In genomic region chr5:136084144-136084881, GRCm38 (mm10) we compare ENCODE assay signal across 8 mouse cellular contexts. TPM values are rescaled to one million over a fixed set of nuclear protein-coding genes. Genes with fewer than 3 reads are reported as not detected.
A peak's percentile ranks its signal among the peaks of the same experiment; 100 is the strongest.
DNase-seq lines count a peak whose midpoint lies in the region; ATAC-seq and TF ChIP-seq lines count a peak whose summit lies in the region.

No protein-coding gene starts in this region.

- ATAC-seq in lung, embryonic 14.5 days (ENCODE audit: insufficient read depth), result peak; percentile 29; the same call in 1 of the 2 replicates
- no peak; the same call in 1 of the 2 replicates for ATAC-seq in forebrain, postnatal 0 days
- 0 out of 2 replicates have a peak, but pooled peaks have one; percentile 19 for ATAC-seq in liver, postnatal 0 days
- ATAC-seq in stomach, embryonic 15.5 days (ENCODE audit: insufficient read depth, low FRiP score, low read depth), result no peak; the same call in 1 of the 2 replicates

- peak overlapping the region; percentile 49 for H3K9ac ChIP-seq in lung, embryonic 14.5 days
- peak overlapping the region; percentile 57 for H3K9ac ChIP-seq in forebrain, postnatal 0 days
- peak overlapping the region; percentile 62 for H3K9ac ChIP-seq in liver, postnatal 0 days (replicated peaks)
- peak overlapping the region; percentile 50 for H3K9ac ChIP-seq in stomach, embryonic 15.5 days

- H3K36me3 ChIP-seq in lung, embryonic 14.5 days (ENCODE audit: insufficient read depth), result no peaks in the 10 kb centered on the region
- no peaks in the 10 kb centered on the region for H3K36me3 ChIP-seq in forebrain, postnatal 0 days (ENCODE audit: insufficient read depth)
- no peaks in the 10 kb centered on the region for H3K36me3 ChIP-seq in liver, postnatal 0 days (replicated peaks; ENCODE audit: insufficient read depth, low read length)
- no peaks in the 10 kb centered on the region for H3K36me3 ChIP-seq in stomach, embryonic 15.5 days

- H3K4me1 ChIP-seq in lung, embryonic 14.5 days (ENCODE audit: insufficient read depth), result peaks cover 5% of the 10 kb centered on the region
- peaks cover 3% of the 10 kb centered on the region; the same call in 1 of the 2 replicates for H3K4me1 ChIP-seq in forebrain, postnatal 0 days (ENCODE audit: insufficient read depth)
- H3K4me1 ChIP-seq in liver, postnatal 0 days (ENCODE audit: insufficient read depth), result peaks cover 9% of the 10 kb centered on the region
- H3K4me1 ChIP-seq in stomach, embryonic 15.5 days, result peaks cover 15% of the 10 kb centered on the region

- no peak overlapping the region for H3K27ac ChIP-seq in lung, embryonic 14.5 days (ENCODE audit: low read depth)
- no peak overlapping the region for H3K27ac ChIP-seq in forebrain, postnatal 0 days (ENCODE audit: low read depth, low read length)
- H3K27ac ChIP-seq in liver, postnatal 0 days (ENCODE audit: low read depth), result 0 out of 2 replicates have a peak overlapping the region, but pooled peaks have one; percentile 16
- no peak overlapping the region for H3K27ac ChIP-seq in stomach, embryonic 15.5 days

- peaks cover 18% of the 10 kb centered on the region for H3K27me3 ChIP-seq in lung, embryonic 14.5 days (ENCODE audit: insufficient read depth, low read length)
- 0 out of 2 replicates have a peak, but pooled peaks cover 11% of the 10 kb centered on the region for H3K27me3 ChIP-seq in forebrain, postnatal 0 days (ENCODE audit: insufficient read depth, low read length)
- H3K27me3 ChIP-seq in liver, postnatal 0 days (ENCODE audit: insufficient read depth, low read length), result peaks cover 13% of the 10 kb centered on the region
- no peaks in the 10 kb centered on the region for H3K27me3 ChIP-seq in stomach, embryonic 15.5 days (replicated peaks)

- no peak for TF ChIP-seq EP300 in liver, postnatal 0 days (IDR thresholded peaks at IDR 0.05; ENCODE audit: low read depth)

- peak; percentile 55 for DNase-seq in adrenal gland, adult 2 months
- DNase-seq in adrenal gland, postnatal 4 days (ENCODE audit: low spot score in 2 of 2), result no peak
- DNase-seq in lung, embryonic 14.5 days, result no peak
- DNase-seq in lung, postnatal 25 days (ENCODE audit: low spot score), result no peak
- DNase-seq in forebrain, postnatal 0 days, result no peak
- no peak for DNase-seq in liver, postnatal 0 days
- no peak for DNase-seq in spleen, adult 12 weeks (ENCODE audit: low spot score)

- no peaks in the 10 kb centered on the region for H3K9me3 ChIP-seq in lung, embryonic 14.5 days (ENCODE audit: low read depth, low read length)
- no peaks in the 10 kb centered on the region for H3K9me3 ChIP-seq in forebrain, postnatal 0 days (ENCODE audit: low read length)
- no peaks in the 10 kb centered on the region for H3K9me3 ChIP-seq in liver, postnatal 0 days (ENCODE audit: low read length)
- no peaks in the 10 kb centered on the region for H3K9me3 ChIP-seq in stomach, embryonic 15.5 days

- H3K4me2 ChIP-seq in lung, embryonic 14.5 days, result peak overlapping the region; percentile 97
- H3K4me2 ChIP-seq in forebrain, postnatal 0 days (ENCODE audit: low read depth), result peak overlapping the region; percentile 98
- peak overlapping the region; percentile 98 for H3K4me2 ChIP-seq in liver, postnatal 0 days (ENCODE audit: low read depth, low read length)
- H3K4me2 ChIP-seq in stomach, embryonic 15.5 days, result peak overlapping the region; percentile 95

- TF ChIP-seq CTCF in lung, embryonic 14.5 days (IDR thresholded peaks at IDR 0.05; ENCODE audit: low read depth), result no peak
- TF ChIP-seq CTCF in forebrain, postnatal 0 days (IDR thresholded peaks at IDR 0.05; ENCODE audit: low read depth), result no peak
- TF ChIP-seq CTCF in liver, postnatal 0 days (IDR thresholded peaks at IDR 0.05; ENCODE audit: low read depth), result no peak

- 2% methylated on average over 23 of the region's 23 CpGs for WGBS in lung, embryonic 14.5 days
- WGBS in forebrain, postnatal 0 days, result 6% methylated on average over 23 of the region's 23 CpGs
- 5% methylated on average over 23 of the region's 23 CpGs for WGBS in liver, postnatal 0 days (ENCODE audit: insufficient replicate concordance)
- WGBS in stomach, embryonic 15.5 days, result 2% methylated on average over 23 of the region's 23 CpGs

- H3K4me3 ChIP-seq in lung, embryonic 14.5 days (ENCODE audit: low read depth, low read length), result peak overlapping the region; percentile 55
- peak overlapping the region; percentile 58 for H3K4me3 ChIP-seq in forebrain, postnatal 0 days (ENCODE audit: low read depth, low read length)
- H3K4me3 ChIP-seq in liver, postnatal 0 days (ENCODE audit: low read depth, low read length), result peak overlapping the region; percentile 58
- peak overlapping the region; percentile 63 for H3K4me3 ChIP-seq in stomach, embryonic 15.5 days (replicated peaks)

RNA-seq across cellular contexts. Expression of gene Rasa4, which starts 0.6 kb away (rescaled TPM):
- total RNA-seq in adrenal gland, adult 2 months (2021), result 10 to 100 TPM; 10.5 to 14.7 TPM
- polyA plus RNA-seq in adrenal gland, adult 2 months (2012; rRNA removed), result 29.5 and 34.4 TPM in 2 replicates
- 10 to 100 TPM; 15.2 to 19.6 TPM for total RNA-seq in adrenal gland, postnatal 4 days (2021)
- polyA plus RNA-seq in lung, embryonic 14.5 days (2014; fragmentation: Nextera tagmentation; extraction: Ambion mirVana), result 4.2 and 4.4 TPM in 2 replicates
- total RNA-seq in forebrain, postnatal 0 days (2014; rRNA removed), result 8.5 and 11.5 TPM in 2 replicates
- 5.8 and 9.0 TPM in 2 replicates for polyA plus RNA-seq in forebrain, postnatal 0 days (2015; fragmentation: Nextera tagmentation; extraction: Ambion mirVana)
- 2.1 TPM in 2 replicates for polyA plus RNA-seq in liver, postnatal 0 days (2015; fragmentation: Nextera tagmentation; extraction: Ambion mirVana)
- 9.3 and 10.4 TPM in 2 replicates for polyA plus RNA-seq in stomach, embryonic 15.5 days (2015; fragmentation: Nextera tagmentation; extraction: Ambion mirVana)

RNA-seq across cellular contexts. Expression of gene Upk3bl, which starts 30.0 kb away (rescaled TPM):
- total RNA-seq in adrenal gland, adult 2 months (2021), result under 1 TPM in 1 of 2 experiments, not detected in 1; 0.35 TPM
- 0.30 TPM in 1 of 2 replicates, not detected in the other for polyA plus RNA-seq in adrenal gland, adult 2 months (2012; rRNA removed)
- under 1 TPM in 1 of 2 experiments, not detected in 1; 0.78 TPM for total RNA-seq in adrenal gland, postnatal 4 days (2021)
- 1.5 and 1.8 TPM in 2 replicates for polyA plus RNA-seq in lung, embryonic 14.5 days (2014; fragmentation: Nextera tagmentation; extraction: Ambion mirVana)
- not detected in 2 replicates for total RNA-seq in forebrain, postnatal 0 days (2014; rRNA removed)
- not detected in 2 replicates for polyA plus RNA-seq in forebrain, postnatal 0 days (2015; fragmentation: Nextera tagmentation; extraction: Ambion mirVana)
- not detected in 2 replicates for polyA plus RNA-seq in liver, postnatal 0 days (2015; fragmentation: Nextera tagmentation; extraction: Ambion mirVana)
- 72.2 and 117 TPM in 2 replicates for polyA plus RNA-seq in stomach, embryonic 15.5 days (2015; fragmentation: Nextera tagmentation; extraction: Ambion mirVana)

RNA-seq across cellular contexts. Expression of gene Polr2j, which starts 32.1 kb away (rescaled TPM):
- total RNA-seq in adrenal gland, adult 2 months (2021), result 10 to 100 TPM; 88.6 to 94.3 TPM
- polyA plus RNA-seq in adrenal gland, adult 2 months (2012; rRNA removed), result 22.3 and 34.0 TPM in 2 replicates
- total RNA-seq in adrenal gland, postnatal 4 days (2021), result 10 to 100 TPM; 94.6 to 96.8 TPM
- 217 and 229 TPM in 2 replicates for polyA plus RNA-seq in lung, embryonic 14.5 days (2014; fragmentation: Nextera tagmentation; extraction: Ambion mirVana)
- 85.0 and 123 TPM in 2 replicates for total RNA-seq in forebrain, postnatal 0 days (2014; rRNA removed)
- polyA plus RNA-seq in forebrain, postnatal 0 days (2015; fragmentation: Nextera tagmentation; extraction: Ambion mirVana), result 237 and 318 TPM in 2 replicates
- 99.8 and 112 TPM in 2 replicates for polyA plus RNA-seq in liver, postnatal 0 days (2015; fragmentation: Nextera tagmentation; extraction: Ambion mirVana)
- 209 and 218 TPM in 2 replicates for polyA plus RNA-seq in stomach, embryonic 15.5 days (2015; fragmentation: Nextera tagmentation; extraction: Ambion mirVana)

RNA-seq across cellular contexts. Expression of gene Upk3b, which starts 46.0 kb away (rescaled TPM):
- 10 to 100 TPM in 1 of 2 experiments, 1 to 10 TPM in 1; 8.8 to 10.8 TPM for total RNA-seq in adrenal gland, adult 2 months (2021)
- 8.5 and 8.9 TPM in 2 replicates for polyA plus RNA-seq in adrenal gland, adult 2 months (2012; rRNA removed)
- 10 to 100 TPM; 14.2 to 15.0 TPM for total RNA-seq in adrenal gland, postnatal 4 days (2021)
- polyA plus RNA-seq in lung, embryonic 14.5 days (2014; fragmentation: Nextera tagmentation; extraction: Ambion mirVana), result 23.8 and 26.7 TPM in 2 replicates
- 0.19 TPM in 1 of 2 replicates, not detected in the other for total RNA-seq in forebrain, postnatal 0 days (2014; rRNA removed)
- not detected in 2 replicates for polyA plus RNA-seq in forebrain, postnatal 0 days (2015; fragmentation: Nextera tagmentation; extraction: Ambion mirVana)
- 4.0 and 4.7 TPM in 2 replicates for polyA plus RNA-seq in liver, postnatal 0 days (2015; fragmentation: Nextera tagmentation; extraction: Ambion mirVana)
- polyA plus RNA-seq in stomach, embryonic 15.5 days (2015; fragmentation: Nextera tagmentation; extraction: Ambion mirVana), result 30.3 and 37.0 TPM in 2 replicates

RNA-seq across cellular contexts. Expression of gene Lrwd1, which starts 51.6 kb away (rescaled TPM):
- 10 to 100 TPM in 1 of 2 experiments, 1 to 10 TPM in 1; 8.0 to 11.9 TPM for total RNA-seq in adrenal gland, adult 2 months (2021)
- 24.8 and 26.6 TPM in 2 replicates for polyA plus RNA-seq in adrenal gland, adult 2 months (2012; rRNA removed)
- 10 to 100 TPM; 17.6 to 21.0 TPM for total RNA-seq in adrenal gland, postnatal 4 days (2021)
- polyA plus RNA-seq in lung, embryonic 14.5 days (2014; fragmentation: Nextera tagmentation; extraction: Ambion mirVana), result 36.6 and 37.6 TPM in 2 replicates
- 30.0 and 33.3 TPM in 2 replicates for total RNA-seq in forebrain, postnatal 0 days (2014; rRNA removed)
- polyA plus RNA-seq in forebrain, postnatal 0 days (2015; fragmentation: Nextera tagmentation; extraction: Ambion mirVana), result 18.9 and 19.7 TPM in 2 replicates
- polyA plus RNA-seq in liver, postnatal 0 days (2015; fragmentation: Nextera tagmentation; extraction: Ambion mirVana), result 13.7 and 16.5 TPM in 2 replicates
- polyA plus RNA-seq in stomach, embryonic 15.5 days (2015; fragmentation: Nextera tagmentation; extraction: Ambion mirVana), result 27.2 and 28.5 TPM in 2 replicates

Comparison
In these comparisons a context has a peak if more than half of its experiments do, and no peak if none do; other contexts are left out.
1. ATAC-seq: peak in lung, embryonic 14.5 days (single experiment) and liver, postnatal 0 days (single experiment); none in forebrain, postnatal 0 days (single experiment) and stomach, embryonic 15.5 days (single experiment).
2. RNA of gene Upk3bl, which starts 30.0 kb away (polyA plus RNA-seq): 72.2 to 117 TPM in stomach, embryonic 15.5 days; 1.5 to 1.8 TPM in lung, embryonic 14.5 days, 0.30 TPM in adrenal gland, adult 2 months, not detected in forebrain, postnatal 0 days and not detected in liver, postnatal 0 days; every median in the first group is over 10 times any median in the second.
3. Peak in every context shown above with its lines, with median percentiles within 50 percentile points of each other: H3K4me2 ChIP-seq, H3K4me3 ChIP-seq and H3K9ac ChIP-seq.